Mouse (Mus musculus) kidney, adult 2 months (tissue): ENCODE measurements around the gene Foxc2. TPM values are rescaled to one million over a fixed set of nuclear protein-coding genes. Genes with fewer than 3 reads are reported as not detected.
A peak's percentile ranks its signal among the peaks of the same experiment; 100 is the strongest.

Source experiments
- DNase-seq: peaks from one replicate; pipeline ENCODE4 v3.0.0; 2021
- H3K27ac ChIP-seq: fragments of 200-500 bp; 2 replicates; pipeline ENCODE4 v1.5.1; 2012; ENCODE audit warnings: low read depth, low read length, control low read depth, inconsistent platforms; ENCODE audit not compliant: insufficient read depth
- H3K27me3 ChIP-seq: fragments of 200-500 bp; replicated peaks from 2 replicates; pipeline ENCODE4 v1.6.1; 2012; ENCODE audit warnings: mild to moderate bottlenecking, moderate library complexity, low read length, inconsistent platforms; ENCODE audit not compliant: control insufficient read depth, insufficient read depth
- H3K36me3 ChIP-seq: fragments of 200-500 bp; 2 replicates; pipeline ENCODE4 v1.6.1; 2012; ENCODE audit warnings: mild to moderate bottlenecking, moderate library complexity, low read length, inconsistent platforms; ENCODE audit not compliant: control insufficient read depth, insufficient read depth
- H3K4me1 ChIP-seq: fragments of 200-500 bp; 2 replicates; pipeline ENCODE4 v1.6.1; 2011; ENCODE audit warnings: low read length; ENCODE audit not compliant: control insufficient read depth, insufficient read depth
- H3K4me3 ChIP-seq: fragments of 200-500 bp; 2 replicates; pipeline ENCODE4 v1.5.1; 2011; ENCODE audit warnings: mild to moderate bottlenecking, low read depth, low read length, control low read depth; ENCODE audit not compliant: insufficient read depth
- CTCF ChIP-seq: fragments of 200-500 bp; conservative IDR thresholded peaks from 2 replicates; pipeline ENCODE4 v1.5.1; 2011; ENCODE audit warnings: low read depth, mild to moderate bottlenecking, control low read depth, low read length, moderate library complexity, mixed read lengths; ENCODE audit not compliant: insufficient read depth, insufficient read length
- POLR2A ChIP-seq: fragments of 200-500 bp; IDR thresholded peaks from one replicate; pipeline ENCODE4 v1.6.1; 2011; ENCODE audit warnings: low read depth, low read length, control low read depth
- WGBS: fragments of 180-500 bp; shearing (Covaris S2); methylation state at CpG from one replicate; pipeline ENCODE4 v1.1.7; 2018; 5-methylcytosine and 5-hydroxymethylcytosine counted together
- polyA plus RNA-seq: library from polyadenylated mRNA; depleted of rRNA; stranded (reverse); fragments of >200 nt; gene quantifications from 2 replicates; pipeline ENCODE4 v1.2.3, GENCODE M21; 2012; rRNA removed

Gene Foxc2
- polyA plus RNA-seq, 1 experiment: 5.8 TPM

DNA sequence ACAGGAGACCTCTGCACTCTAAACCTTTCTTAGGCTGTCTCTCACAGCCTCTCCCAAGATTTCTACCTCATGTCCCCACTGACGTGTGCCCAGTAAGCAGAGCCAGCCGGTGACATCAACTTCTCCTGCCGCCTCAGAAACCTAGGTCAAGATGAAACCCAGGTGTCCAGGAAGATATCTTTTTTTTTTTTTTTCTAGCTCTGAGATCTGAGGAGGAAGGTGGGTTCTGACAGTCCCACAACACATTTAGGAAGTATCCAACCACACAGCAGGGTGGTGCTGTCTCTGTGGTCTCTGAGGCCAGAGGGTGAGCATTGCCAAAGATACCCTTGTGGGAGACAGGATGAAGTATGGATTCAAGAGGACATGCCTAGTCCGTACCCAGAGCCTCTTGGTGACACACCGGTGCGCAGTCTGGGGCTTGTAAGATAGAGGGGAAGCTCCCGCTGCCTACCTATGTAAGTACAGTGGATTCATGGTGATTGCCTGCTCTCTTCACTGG, 41.1 kb downstream of the Foxc2 start:
- H3K36me3 ChIP-seq: no peaks in the 10 kb centered on the region
- 91% methylated on average over 7 of the region's 7 CpGs for WGBS
- H3K27me3 ChIP-seq: no peaks in the 10 kb centered on the region
- TF ChIP-seq CTCF (no peak), POLR2A (no peak)
- no peak overlapping the region for H3K4me3 ChIP-seq
- DNase-seq: no peak
- H3K27ac ChIP-seq: no peak overlapping the region
- no peaks in the 10 kb centered on the region for H3K4me1 ChIP-seq

DNA sequence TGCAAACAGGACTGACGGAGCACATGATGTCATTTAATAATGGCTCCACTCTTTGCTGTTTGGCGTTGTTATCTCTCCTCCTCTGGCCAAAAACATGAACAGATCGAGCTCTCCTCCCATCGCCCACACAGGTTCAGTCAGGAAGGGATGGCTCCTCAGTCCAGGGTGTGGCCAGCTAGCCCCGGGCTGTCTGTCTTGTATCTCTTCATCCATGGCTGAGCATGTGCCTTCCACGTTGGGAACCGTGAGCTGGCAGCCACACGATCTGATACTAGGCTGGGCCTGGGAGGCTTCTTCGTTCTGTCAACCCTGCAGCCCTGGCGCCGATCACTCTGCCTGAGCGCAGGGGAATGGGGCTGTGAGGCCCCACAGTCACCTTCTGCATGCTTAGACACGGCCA, 42.8 kb downstream of the Foxc2 start:
- 51% methylated on average over 13 of the region's 13 CpGs for WGBS
- DNase-seq: no peak

DNA sequence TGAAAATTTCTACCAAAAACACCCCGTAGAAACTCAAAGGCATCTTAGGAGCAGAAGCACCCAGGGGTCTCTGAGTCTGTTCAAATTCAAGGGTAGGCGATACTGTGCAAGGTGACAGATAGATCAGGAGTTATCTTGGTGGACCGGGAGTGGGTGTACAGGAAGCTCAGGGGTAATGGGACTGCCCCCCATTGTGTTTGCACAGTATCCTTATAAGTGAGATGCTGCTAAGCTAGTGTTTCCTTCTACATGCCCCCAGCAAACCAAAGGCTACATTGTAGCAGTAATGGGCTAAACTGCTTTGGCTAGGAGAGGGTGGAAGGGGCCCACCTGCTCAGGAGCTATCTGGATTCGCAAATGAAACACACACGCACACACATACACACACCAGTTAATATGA, 45.5 kb downstream of the Foxc2 start:
- Histone ChIP-seq H3K36me3 (no peaks in the 10 kb centered on the region), H3K27ac (no peak overlapping the region), H3K4me3 (no peak overlapping the region), H3K4me1 (0 out of 2 replicates have a peak, but pooled peaks cover 4% of the 10 kb centered on the region), H3K27me3 (no peaks in the 10 kb centered on the region)
- whole genome bisulfite sequencing: 91% methylated on average over 5 of the region's 5 CpGs
- no peak for DNase-seq
- TF ChIP-seq POLR2A: no peak

More for the DNA sequence above, 42.8 kb downstream of the Foxc2 start:
- H3K36me3 ChIP-seq: no peaks in the 10 kb centered on the region
- H3K4me1 ChIP-seq: 0 out of 2 replicates have a peak, but pooled peaks cover under 1% of the 10 kb centered on the region
- H3K27me3 ChIP-seq: no peaks in the 10 kb centered on the region
- no peak overlapping the region for H3K27ac ChIP-seq
- TF ChIP-seq POLR2A (no peak), CTCF (no peak)
- H3K4me3 ChIP-seq: no peak overlapping the region

DNA sequence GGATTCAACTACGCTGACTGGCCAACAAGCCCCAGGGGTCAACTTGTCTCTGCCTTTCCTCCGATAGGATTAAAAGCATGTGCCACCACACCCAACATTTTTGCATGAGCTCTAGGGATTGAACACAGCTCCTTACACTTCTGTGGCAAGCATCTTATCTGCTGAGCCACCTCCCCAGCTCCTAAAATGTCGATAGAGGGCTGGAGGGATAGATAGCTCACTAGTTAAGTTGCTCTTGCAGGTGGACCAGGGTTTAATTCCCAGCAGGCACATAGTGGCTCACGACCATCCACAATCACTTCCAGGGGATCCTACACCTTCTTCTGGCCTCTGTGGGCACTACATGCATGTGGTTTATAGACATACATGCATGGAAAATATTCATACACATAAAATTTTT, 46.4 kb downstream of the Foxc2 start:
- Histone ChIP-seq H3K36me3 (no peaks in the 10 kb centered on the region), H3K4me3 (no peak overlapping the region), H3K27me3 (no peaks in the 10 kb centered on the region), H3K27ac (no peak overlapping the region), H3K4me1 (0 out of 2 replicates have a peak, but pooled peaks cover 4% of the 10 kb centered on the region)
- TF ChIP-seq POLR2A (no peak), CTCF (no peak)
- DNase-seq: no peak
- 89% methylated on average over 4 of the region's 4 CpGs for WGBS

DNA sequence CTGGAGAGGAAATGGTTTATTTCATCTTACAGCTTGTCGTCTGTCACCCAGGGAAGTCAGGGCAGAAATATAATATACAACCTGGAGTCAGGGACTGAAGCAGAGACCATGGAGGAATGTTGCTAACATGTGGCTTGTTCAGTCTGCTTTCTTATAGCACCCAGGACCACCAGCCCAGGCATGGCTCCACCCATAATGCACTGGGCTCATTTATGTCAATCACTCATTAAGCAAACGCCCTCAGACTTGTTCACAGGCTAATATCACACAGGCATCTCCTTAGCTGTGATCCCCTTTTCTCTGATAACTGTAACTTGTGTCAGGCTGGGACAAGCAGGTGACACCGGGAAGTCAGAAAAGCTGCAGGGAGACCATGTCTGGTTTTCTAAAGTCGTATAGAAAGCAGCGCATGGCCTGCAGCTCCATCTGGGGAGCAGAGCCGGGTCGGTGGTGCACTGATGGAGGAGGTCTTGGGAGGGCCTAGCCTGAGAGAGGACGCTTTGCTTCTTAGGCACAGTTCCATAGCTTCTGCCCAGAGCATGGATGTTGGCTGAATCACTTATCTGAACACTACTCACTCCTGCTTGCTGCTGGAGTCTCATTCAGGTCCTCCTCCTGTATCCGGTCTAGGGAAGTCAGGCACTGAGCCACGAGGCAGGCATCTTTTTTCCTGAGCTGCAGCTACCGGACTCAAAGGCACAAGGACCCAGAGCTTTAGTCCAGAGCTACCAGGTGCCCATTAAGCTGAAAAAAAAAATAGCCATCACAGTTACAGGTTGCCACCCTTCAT, 47.1 kb downstream of the Foxc2 start:
- H3K4me3 ChIP-seq: no peak overlapping the region
- 0 out of 2 replicates have a peak, but pooled peaks cover 4% of the 10 kb centered on the region for H3K4me1 ChIP-seq
- 69% methylated on average over 11 of the region's 11 CpGs for WGBS
- DNase-seq: peak; percentile 35
- TF ChIP-seq POLR2A: no peak
- TF ChIP-seq CTCF: no peak
- no peak overlapping the region for H3K27ac ChIP-seq
- no peaks in the 10 kb centered on the region for H3K36me3 ChIP-seq
- H3K27me3 ChIP-seq: no peaks in the 10 kb centered on the region

DNA sequence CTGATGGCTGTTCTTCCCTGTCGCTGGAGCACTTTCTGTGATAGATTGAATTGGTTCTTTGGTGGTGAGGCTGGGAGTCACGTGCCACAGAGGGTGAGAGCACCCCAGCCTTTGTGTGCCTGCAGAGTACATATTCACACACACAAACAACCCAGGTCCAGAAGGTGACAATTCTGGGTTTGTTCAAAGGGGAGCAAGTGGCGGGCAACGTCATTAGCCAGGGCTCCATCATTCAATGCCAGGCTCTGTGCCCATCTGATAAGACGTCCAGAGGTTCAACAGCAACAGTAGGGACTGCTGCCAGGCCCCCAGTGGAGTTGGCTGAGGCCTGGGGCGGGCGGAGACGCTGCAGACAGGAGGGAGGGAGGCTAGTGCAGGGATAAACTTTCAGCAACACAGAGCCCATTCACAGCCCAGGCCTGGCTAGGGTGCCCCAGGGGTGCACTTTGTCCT, 48.1 kb downstream of the Foxc2 start:
- WGBS: 54% methylated on average over 8 of the region's 8 CpGs
- Histone ChIP-seq H3K36me3 (no peaks in the 10 kb centered on the region), H3K4me3 (no peak overlapping the region), H3K4me1 (0 out of 2 replicates have a peak, but pooled peaks cover 4% of the 10 kb centered on the region), H3K27me3 (no peaks in the 10 kb centered on the region), H3K27ac (no peak overlapping the region)
- DNase-seq: peak; percentile 69
- TF ChIP-seq CTCF (no peak), POLR2A (no peak)

DNA sequence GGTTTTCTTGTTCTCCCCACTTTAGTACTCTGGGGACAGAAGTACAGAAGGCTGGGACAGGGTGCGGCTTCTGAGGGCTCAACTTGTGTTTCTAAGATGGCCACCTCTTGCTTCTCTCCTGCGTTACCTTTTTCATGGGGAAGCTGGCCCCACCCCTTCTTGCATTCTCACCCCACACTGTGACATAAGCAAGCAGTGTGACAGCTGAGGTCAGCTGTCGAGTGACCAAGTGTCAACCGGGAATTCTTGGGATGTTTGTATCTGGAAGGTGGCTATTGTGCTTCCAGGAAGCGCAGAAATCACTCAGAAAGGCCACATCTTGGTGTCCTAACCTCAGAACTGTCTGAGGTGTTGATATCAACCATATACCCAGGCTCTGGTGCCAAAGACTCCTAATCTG, 52.1 kb downstream of the Foxc2 start:
- TF ChIP-seq CTCF: no peak
- no peak for TF ChIP-seq POLR2A
- 81% methylated on average over 5 of the region's 5 CpGs for WGBS

More for the DNA sequence above, 52.1 kb downstream of the Foxc2 start:
- no peak overlapping the region for H3K4me3 ChIP-seq
- no peaks in the 10 kb centered on the region for H3K36me3 ChIP-seq
- no peaks in the 10 kb centered on the region for H3K27me3 ChIP-seq
- no peak overlapping the region for H3K27ac ChIP-seq
- no peak for DNase-seq
- 0 out of 2 replicates have a peak, but pooled peaks cover 4% of the 10 kb centered on the region for H3K4me1 ChIP-seq

Other genes starting within 250 kb of the Foxc2 start
- 0.52 and 0.69 TPM in 2 replicates for gene Foxf1, start 31.8 kb upstream of the Foxc2 start, polyA plus RNA-seq
- gene Mthfsd, start 7.8 kb upstream of the Foxc2 start, polyA plus RNA-seq: 44.3 and 51.4 TPM in 2 replicates
- gene Foxl1, start 11.8 kb downstream of the Foxc2 start, polyA plus RNA-seq: 0.75 and 1.2 TPM in 2 replicates